Mouse (Mus musculus) lung, adult 2 months (tissue): ENCODE measurements around the gene Rufy4.

Experiments
- CTCF ChIP-seq: fragments of 200-500 bp; IDR thresholded peaks from 2 replicates; pipeline ENCODE4 v1.5.1; 2011; ENCODE audit warnings: mild to moderate bottlenecking, low read length, control low read depth; ENCODE audit not compliant: insufficient read depth
- POLR2A ChIP-seq: fragments of 200-500 bp; IDR thresholded peaks from 2 replicates; pipeline ENCODE4 v1.6.1; 2011; ENCODE audit warnings: low read depth, mild to moderate bottlenecking, control low read depth, low read length, borderline replicate concordance; ENCODE audit errors: extremely low read depth

- TF ChIP-seq CTCF = no peak
- TF ChIP-seq POLR2A = no peak
Measured at GRCm38 (mm10) chr1:74103654-74104353, 21.5 kb upstream of the Rufy4 start.
